Mouse (Mus musculus): Measurements from ENCODE around the gene Insl3. TPM values are rescaled to one million over a fixed set of nuclear protein-coding genes. Genes with fewer than 3 reads are reported as not detected.

The Insl3 gene
- 24.7 TPM for polyA plus RNA-seq (2017; shearing (Covaris generic))

GRCm38 (mm10) chr8:71689028-71689427 lies at the start of gene Insl3:
Gene Insl3 (plus strand): TSS chr8:71689214.

GRCm38 (mm10) chr8:71671549-71671965 lies 17.5 kb upstream of the Insl3 start, which contains the start of gene Unc13a:
Gene Unc13a (minus strand): TSS chr8:71671757.

DNA sequence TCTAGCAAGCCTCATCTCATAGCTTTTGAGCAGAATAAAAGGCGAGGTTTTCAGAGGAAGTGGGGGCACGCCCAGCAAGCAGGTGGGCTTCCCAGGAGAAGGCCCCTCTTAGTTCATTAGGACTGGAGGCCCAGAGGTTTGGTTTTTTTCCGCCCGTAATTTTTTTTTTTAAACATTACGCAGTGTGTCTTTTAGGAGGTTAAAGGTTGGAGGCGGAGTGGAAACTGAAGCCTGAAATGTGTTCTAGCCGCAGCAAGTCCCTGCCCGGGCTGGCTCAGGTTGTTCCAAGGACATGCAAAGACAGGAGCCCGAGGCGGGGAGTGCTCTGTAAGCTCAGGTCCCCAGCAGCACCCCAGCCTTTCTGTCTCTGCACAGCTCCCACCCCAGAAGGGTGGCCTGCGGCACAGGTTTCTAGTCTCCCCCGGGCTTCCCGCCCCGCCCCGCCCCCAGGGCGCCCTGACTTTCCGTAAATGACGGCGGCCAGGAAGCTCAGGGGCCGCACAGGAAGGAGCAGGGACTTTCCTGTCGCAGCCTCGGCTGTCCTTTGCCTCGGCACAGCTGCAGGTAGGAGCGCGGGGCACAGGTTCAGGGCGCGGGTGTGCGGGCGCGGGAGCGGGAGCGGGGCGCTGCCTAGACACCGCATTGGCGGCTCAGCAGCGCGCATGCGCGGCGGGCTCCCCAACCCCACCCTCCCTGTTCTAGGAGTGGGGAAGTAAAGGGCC lies 12.8 kb upstream of the Insl3 start, which contains the start of gene Jak3:
TSS of gene Jak3 (plus strand) at position 277 of the 722 bp plus-strand sequence.

GRCm38 (mm10) chr8:71701414-71702086 lies 12.5 kb downstream of the Insl3 start, which contains the start of gene B3gnt3:
Gene B3gnt3 (minus strand): TSS chr8:71701789.

GRCm38 (mm10) chr8:71725122-71725924 lies 36.3 kb downstream of the Insl3 start, which contains the start of gene Fcho1:
Gene Fcho1 (minus strand): TSS chr8:71725716.

Other genes with a start within 250 kb of the Insl3 start
- gene Abhd8, start 225.6 kb upstream of the Insl3 start, polyA plus RNA-seq (2017; shearing (Covaris generic)): 96.5 TPM
- 99.9 TPM for gene Mrpl34, start 224.3 kb upstream of the Insl3 start, polyA plus RNA-seq (2017; shearing (Covaris generic))
- 70.3 TPM for gene Dda1, start 220.0 kb upstream of the Insl3 start, polyA plus RNA-seq (2017; shearing (Covaris generic))
- gene Ano8, start 203.3 kb upstream of the Insl3 start, polyA plus RNA-seq (2017; shearing (Covaris generic)): 0.12 TPM
- gene Gtpbp3, start 201.1 kb upstream of the Insl3 start, polyA plus RNA-seq (2017; shearing (Covaris generic)): 6.3 TPM
- 0.23 TPM for gene Plvap, start 177.5 kb upstream of the Insl3 start, polyA plus RNA-seq (2017; shearing (Covaris generic))
- gene Ccdc194, start 163.5 kb upstream of the Insl3 start, polyA plus RNA-seq (2017; shearing (Covaris generic)): not detected
- 203 TPM for gene Bst2, start 151.8 kb upstream of the Insl3 start, polyA plus RNA-seq (2017; shearing (Covaris generic))
- 102 TPM for gene Mvb12a, start 146.3 kb upstream of the Insl3 start, polyA plus RNA-seq (2017; shearing (Covaris generic))
- gene Tmem221, start 130.3 kb upstream of the Insl3 start, polyA plus RNA-seq (2017; shearing (Covaris generic)): 0.39 TPM
- 0.16 TPM for gene Nxnl1, start 122.6 kb upstream of the Insl3 start, polyA plus RNA-seq (2017; shearing (Covaris generic))
- gene Slc27a1, start 120.3 kb upstream of the Insl3 start, polyA plus RNA-seq (2017; shearing (Covaris generic)): 11.9 TPM
- gene Pgls, start 97.0 kb upstream of the Insl3 start, polyA plus RNA-seq (2017; shearing (Covaris generic)): 26.4 TPM
- gene Fam129c, start 91.6 kb upstream of the Insl3 start, polyA plus RNA-seq (2017; shearing (Covaris generic)): 7.1 TPM
- gene Colgalt1, start 78.2 kb upstream of the Insl3 start, polyA plus RNA-seq (2017; shearing (Covaris generic)): 3.7 TPM
- gene Unc13a, start 17.5 kb upstream of the Insl3 start, polyA plus RNA-seq (2017; shearing (Covaris generic)): 0.46 TPM
- 171 TPM for gene Jak3, start 12.9 kb upstream of the Insl3 start, polyA plus RNA-seq (2017; shearing (Covaris generic))
- 5.7 TPM for gene B3gnt3, start 12.6 kb downstream of the Insl3 start, polyA plus RNA-seq (2017; shearing (Covaris generic))
- 291 TPM for gene Fcho1, start 36.5 kb downstream of the Insl3 start, polyA plus RNA-seq (2017; shearing (Covaris generic))
- 12.1 TPM for gene Zfp709, start 192.8 kb downstream of the Insl3 start, polyA plus RNA-seq (2017; shearing (Covaris generic))
- gene Zfp882, start 219.4 kb downstream of the Insl3 start, polyA plus RNA-seq (2017; shearing (Covaris generic)): 6.8 TPM
- 20.8 TPM for gene Zfp617, start 219.4 kb downstream of the Insl3 start, polyA plus RNA-seq (2017; shearing (Covaris generic))